Mouse (Mus musculus): ENCODE measurements around the gene Tmem40.

Gene Tmem40

DNA sequence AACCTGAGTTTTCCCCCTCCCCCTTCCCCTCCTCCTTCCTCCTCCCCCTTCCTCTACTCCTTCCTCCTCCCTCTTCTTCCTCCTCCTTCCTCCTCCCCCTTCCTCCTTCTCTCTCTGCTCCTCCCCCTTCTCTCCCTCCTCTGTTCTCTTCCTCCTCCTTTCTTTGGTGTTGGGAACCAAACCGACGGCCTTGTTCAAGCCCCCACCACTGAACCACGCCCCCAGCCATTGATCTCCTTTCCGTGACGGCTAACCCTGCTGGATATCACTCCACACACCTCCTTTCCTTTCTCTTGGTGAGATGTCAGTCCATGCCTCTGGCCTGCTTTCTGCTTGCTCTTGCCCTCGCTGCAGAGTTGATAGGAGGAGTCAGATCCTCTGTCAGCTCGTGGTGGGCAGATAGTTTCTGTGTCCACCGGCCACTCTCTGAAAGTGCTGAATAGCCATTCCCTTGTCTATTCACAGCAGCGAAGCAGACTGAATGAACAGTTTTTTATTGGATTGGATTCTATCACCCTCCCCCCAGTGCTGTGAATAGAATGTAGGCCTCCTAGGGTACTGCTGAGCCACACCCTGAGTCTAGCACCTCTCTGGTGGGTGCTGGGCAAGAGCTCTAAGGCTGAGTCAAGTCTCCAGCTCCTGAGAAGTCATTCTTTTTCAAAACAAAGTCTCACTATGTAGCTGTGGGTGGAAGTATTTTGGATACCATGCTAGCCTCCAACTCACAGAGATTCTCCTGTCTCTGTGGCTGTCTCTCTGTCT, at the start of gene Tmem40:
Gene Tmem40, minus strand, starts transcription at position 416 of the 762 bp plus-strand sequence.
- DNase-seq = peak; percentile 63

DNA sequence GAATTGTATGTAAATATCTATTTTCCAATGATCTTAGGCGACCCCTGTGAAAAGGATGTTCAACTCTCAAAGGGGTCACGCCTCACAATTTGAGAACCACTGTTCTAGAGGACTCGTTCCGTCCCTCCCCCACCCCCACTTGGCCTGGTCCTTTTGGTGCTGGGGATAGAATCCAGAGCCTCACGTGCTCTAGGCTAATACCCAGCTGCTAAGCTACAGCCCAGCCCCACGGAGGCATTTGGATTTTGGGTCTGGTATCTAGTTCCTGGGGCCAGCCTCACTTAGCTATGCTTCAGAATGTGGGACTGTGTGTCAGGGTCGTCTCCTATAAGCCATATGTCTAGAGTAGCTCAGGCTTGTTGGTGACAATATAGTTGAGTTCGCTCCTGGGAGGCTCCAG, 49.4 kb upstream of the Tmem40 start:
- DNase-seq = no peak

DNA sequence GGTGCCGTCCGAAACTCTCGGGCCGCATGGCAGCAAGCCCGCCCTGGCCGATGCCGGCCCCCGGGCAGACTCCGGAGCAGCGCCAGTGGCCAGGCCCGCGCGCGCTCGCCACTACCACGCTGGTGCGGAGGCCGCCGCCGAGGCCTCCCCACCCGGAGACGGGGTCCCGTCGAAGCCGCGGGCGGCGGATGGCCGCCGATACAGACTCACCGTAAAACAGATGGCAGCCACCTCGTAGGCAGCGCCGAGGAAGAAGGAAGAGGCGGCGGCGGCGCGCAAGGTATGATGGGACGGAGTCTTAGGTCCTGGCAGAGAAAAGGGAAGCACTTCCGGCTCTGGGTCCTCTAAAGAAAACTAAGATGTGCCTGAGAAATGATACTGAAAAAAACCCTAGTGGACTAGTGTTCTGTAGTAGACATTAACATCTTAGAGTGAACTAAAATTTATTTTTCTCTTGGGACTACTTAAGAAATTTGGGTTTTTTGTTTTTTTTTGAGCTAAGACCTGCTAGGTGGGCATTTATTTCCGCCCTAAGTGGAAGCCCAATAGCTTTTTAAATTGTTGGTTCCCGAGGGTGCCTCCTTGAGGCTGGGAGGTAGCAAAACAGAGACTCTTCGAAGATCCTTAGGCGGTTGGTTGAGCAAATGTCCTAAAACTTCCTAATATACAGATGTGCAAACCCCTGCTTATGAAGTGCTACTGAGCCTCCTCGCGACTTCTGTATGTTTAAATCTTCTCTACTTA, 46.5 kb upstream of the Tmem40 start, which contains the start of gene Rpl32:
Gene Rpl32, minus strand, starts transcription at position 260 of the 744 bp plus-strand sequence.
- peak; percentile 88 for DNase-seq

DNA sequence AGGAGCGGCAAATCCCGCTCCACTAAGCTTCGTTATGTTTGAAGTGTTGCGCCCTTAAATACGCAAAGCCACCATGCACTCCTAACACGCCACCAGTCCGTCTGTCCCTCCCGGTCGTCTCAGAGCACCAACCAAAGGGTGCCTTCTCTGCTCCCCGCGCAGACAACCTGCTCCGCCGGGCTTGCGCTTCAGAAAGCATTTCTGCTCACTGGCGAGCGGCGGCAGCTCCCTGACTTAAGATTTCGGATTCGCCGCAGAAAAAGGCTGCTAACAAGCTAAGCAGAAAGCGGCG, 45.9 kb upstream of the Tmem40 start:
- no peak for DNase-seq

DNA sequence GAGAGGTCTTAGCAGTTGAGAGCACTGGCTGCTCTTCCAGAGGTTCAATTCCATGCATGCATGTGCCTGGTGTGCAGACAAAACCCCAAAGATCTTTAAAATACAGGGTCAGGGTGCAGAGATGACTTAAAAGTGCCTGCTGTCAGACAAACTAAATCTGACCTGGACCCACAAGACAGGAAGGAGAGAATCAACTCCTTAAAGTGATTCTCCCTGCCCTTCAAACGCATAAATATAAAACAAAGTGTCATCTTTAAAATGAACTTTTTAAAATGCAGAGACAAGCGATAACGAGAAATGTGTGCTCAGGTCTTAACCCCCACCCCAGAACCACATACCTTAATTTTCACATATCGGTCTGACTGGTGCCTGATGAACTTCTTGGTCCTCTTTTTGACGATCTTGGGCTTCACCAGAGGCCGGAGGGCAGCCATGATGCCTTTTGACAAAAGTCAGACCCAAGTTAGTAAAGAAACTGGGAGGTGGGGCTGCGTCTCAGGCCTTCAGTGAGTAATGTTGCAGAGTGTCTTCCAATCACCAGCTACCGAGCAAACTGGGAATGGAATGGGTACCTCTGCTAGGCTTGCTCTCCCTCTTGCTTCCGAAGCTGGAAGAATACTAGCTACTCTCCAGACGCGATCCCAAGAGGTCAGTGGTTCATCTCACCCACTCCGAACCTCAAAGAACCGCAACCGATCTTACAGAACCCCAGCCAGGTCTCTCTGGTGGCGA, 45.4 kb upstream of the Tmem40 start:
- DNase-seq = no peak

DNA sequence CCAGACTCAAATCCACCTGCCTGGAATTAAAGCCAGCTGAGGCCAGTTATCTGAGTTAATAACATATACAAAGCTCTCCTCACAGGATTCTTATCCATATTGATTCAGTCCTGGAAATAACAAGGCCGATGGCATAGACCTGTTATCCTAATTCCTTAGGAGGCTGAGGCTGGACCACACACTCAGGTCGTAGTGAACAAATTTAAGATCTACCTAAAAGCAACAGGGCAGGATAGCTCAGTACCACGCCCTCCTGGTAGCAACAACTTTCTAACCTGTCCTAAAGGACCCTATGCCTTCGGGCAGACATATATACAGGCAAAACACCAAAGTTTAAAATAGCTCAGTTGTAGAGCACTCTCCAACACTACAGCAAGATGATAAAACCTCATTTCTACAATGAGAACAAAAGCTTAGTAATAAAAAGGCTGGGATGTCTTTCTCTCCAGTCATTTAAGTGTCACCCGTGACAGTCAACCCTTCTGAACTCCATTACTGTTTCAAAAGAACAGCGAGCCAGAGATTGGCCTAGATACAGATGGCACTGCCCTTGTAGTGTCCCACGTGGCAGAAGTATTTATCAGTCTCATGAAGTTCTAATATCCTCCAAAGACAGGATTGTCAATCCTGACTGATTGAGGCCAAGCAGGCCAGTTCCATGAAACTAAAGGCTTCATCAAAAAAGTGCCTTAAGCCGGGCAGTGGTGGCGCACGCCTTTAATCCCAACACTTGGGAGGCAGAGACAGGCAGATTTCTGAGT, 42.4 kb upstream of the Tmem40 start:
- no peak for DNase-seq

DNA sequence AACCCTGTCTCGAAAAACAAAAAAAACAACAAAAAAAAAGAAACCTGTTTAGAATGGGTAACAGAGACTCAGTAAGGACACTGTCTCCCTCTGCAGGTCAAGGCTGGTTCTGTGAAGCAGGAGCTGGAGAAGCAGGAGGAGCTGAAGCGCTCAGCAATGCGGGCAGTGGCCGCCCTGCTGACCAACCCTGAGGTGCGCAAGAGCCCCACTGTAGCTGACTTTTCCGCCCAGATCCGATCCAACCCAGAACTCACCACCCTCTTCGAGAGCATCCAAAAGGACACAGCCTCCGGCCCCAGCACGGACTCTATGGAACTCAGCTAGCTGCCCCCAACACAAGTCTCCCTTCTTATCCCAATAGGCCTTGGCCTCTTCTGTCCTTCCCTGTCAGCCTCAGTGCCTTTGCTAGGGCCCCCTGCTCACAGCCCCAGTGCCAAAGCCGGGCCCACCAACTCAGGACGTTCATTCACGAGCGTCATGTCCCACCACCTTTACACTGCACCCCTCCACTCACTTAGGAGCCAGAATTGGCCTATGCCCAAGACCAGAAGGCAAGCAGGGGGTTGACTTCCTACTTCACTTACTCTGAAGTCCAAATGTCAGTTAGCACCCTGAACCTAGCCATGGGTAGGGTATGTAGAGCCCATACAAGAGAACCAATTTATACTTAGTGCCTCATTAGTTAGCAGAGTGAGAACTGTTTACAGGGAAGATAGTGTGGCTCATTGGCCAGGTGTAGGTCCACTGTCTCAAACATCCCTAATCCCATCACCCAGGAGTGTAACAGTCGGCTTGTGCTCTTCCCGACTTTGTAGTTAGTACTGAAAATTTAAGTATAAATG, 41.6 kb upstream of the Tmem40 start:
- DNase-seq = peak; percentile 62

DNA sequence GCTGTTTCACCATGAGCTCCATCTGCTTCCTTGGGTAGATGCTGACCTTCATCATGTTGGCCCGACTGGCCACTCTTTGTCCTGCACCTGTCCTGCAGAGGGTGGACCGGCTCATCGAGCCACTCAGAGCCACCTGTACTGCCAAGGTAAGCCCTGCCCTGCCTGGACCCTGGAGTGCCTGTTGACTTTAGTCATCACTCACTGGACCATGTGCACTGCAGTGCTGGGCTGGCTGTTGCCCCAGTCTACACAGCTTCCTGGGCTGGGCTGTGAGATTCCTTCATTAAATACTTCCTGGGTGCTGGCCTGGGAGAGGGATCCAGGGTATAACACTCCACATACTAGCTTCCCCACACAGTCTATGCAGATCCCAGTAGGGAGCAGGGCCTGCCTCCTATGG, 39.6 kb upstream of the Tmem40 start:
- DNase-seq = no peak

DNA sequence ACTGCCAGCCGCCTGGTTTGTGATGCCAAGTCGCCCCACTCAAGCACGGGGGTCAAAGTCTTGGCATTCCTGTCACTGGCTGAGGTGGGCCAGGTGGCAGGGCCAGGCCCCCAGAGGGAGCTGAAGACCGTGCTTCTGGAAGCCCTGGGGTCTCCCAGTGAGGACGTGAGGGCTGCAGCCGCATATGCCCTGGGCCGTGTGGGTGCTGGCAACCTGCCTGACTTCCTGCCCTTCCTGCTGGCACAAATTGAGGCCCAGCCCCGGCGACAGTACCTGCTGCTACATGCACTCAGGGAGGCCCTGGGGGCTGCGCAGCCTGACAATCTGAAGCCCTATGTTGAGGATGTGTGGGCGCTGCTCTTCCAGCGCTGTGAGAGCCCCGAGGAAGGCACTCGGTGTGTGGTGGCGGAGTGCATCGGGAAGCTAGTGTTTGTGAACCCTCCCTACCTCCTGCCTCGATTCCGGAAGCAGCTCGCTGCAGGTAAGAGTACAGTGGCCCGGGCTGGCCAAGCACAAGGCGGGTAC, 30.5 kb upstream of the Tmem40 start:
- DNase-seq = peak; percentile 34

DNA sequence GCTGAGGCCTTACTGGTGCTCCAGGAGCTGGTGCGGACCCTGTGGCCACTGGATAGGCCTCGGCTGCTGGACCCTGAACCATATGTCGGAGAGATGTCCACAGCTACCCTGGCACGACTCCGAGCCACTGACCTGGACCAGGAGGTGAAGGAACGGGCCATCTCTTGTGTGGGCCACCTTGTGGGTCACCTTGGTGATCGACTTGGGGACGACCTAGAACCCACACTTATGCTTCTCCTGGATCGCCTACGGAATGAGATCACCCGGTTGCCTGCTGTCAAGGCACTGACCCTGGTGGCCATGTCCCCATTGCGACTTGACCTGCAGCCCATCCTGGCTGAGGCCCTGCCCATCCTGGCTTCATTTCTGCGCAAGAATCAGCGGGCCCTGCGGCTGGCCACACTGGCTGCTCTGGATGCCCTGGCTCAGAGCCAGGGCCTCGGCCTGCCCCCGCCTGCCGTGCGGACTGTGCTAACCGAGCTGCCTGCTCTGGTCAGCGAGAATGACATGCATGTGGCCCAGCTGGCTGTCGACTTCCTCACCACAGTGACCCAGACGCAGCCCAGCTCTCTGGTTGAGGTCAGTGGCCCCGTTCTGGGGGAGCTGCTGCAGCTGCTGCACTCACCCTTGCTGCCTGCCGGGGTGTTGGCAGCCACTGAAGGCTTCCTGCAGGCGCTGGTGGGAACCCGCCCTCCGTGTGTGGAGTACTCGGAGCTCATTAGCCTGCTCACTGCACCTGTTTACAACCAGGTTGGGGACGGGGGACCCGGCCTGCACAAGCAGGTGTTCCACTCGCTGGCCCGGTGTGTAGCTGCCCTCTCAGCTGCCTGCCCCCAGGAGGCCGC, 29.9 kb upstream of the Tmem40 start:
- peak; percentile 26 for DNase-seq

DNA sequence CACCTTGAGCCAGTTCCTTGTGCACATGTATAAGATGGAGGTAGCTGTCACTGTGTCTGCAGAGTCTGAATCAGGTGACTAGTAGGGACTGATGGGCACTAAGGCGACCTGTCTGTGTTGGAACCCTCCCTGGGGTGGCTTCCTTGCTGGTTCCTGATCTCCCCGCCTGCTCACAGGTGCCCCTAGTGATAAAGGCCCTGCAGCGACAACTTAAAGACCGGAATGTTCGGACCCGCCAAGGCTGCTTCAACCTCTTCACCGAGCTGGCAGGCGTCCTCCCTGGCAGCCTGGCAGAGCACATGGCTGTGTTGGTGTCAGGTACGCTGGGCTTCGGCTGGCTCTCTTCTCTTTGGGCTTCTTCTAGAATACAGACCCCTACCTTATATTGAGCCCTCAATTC, 28.8 kb upstream of the Tmem40 start:
- no peak for DNase-seq

DNA sequence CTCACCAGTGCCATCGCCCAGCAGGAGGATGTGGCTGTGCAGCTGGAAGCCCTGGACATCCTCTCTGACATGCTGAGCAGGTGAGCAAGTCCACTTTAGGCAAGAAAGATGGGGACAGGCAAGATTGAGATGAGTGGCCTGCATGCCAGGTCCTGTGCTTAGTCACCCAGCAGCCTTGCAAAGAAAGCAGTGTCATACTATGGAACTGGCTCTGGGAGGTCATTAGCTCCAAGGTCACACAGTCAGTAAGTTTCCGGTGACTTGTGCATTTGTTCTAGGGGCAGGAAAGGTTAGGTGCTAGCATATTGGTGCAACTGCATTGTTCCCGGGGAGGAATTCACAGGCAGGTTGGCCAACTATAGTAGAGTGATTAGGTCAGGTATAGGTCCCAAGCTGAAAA, 20.6 kb upstream of the Tmem40 start:
- no peak for DNase-seq

DNA sequence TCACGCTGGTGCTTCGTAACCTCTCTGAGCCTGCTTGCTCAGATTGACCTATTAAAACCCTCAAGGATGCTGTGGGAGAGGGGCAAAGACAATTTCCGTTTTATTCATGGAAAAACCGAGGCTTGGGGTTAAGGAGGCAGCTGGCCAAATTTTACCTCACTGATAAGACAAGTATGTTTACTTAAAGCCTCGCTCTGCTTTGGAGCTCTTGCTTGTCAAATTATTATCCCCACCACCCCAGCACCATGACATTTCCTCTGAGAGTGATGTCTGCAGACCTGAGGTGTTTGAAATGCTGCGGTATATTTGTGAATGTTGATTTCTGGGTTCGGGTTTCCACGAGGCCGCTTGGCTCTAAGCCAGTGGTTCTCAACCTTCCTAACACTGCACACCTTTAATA, 14.2 kb upstream of the Tmem40 start:
- no peak for DNase-seq

DNA sequence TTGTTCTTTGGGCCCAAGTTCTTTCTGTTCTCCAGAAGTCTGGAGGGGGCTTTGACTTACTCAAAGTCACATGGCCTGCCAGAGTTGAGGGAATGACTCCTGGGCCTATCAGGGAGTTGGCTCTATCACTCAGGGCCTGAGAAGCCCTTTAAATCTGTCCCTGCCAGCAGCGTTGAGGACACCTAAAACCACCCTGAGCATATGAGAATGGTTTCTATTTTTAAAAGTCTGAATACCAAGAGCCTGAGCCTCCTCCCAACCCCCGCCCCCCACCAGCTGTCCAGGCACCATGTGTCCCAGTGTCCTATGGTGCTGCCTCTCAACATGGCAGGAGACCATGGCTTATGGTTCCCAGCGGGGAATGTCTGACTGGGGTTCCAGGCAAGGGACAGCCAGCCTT, 13.6 kb upstream of the Tmem40 start:
- no peak for DNase-seq

DNA sequence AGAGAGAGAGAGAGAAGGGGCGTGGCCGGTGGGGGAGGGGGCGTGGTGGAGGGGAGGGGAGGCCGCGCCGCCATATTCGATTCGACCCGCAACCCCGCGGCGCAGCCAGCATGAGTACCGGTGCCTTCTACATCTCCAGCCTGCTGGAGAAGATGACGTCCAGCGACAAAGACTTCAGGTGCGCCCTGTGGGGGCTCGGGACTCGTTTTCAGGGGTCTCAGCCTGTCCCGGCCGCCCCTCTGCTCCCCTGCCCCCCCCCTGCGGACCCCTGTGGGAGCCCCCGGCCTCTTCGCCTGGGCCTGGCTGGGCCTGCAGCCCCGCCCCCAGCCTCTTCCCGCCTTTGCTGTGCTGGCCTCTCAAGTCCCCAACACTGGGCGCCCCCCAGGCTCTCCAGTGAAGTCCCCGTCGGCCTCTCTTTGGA, 12.3 kb upstream of the Tmem40 start, which contains the start of gene Cand2:
Gene Cand2, plus strand, starts transcription at position 38 of the 421 bp plus-strand sequence.
- DNase-seq = peak; percentile 77

DNA sequence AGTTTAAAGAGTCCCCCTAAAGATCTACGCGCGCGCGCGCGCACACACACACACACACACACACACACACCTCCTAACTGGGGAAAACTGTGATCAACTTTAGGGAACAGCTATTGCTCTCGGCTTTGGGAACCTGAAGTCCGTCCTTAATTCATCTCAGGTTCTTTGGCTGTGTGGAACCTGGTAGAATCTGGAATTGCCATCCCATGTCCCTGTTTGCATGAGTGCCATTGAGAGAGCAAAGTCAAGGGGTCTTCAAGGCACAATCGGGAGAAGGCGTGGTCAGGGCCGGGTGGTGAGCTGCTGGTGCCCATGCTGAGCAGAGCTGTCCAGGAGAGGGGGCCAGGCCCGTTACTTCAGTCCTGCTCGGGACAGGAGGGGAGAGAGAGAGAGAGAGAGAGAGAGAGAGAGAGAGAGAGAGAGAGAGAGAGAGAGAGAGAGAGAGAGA, 11.8 kb upstream of the Tmem40 start:
- DNase-seq = peak; percentile 44

DNA sequence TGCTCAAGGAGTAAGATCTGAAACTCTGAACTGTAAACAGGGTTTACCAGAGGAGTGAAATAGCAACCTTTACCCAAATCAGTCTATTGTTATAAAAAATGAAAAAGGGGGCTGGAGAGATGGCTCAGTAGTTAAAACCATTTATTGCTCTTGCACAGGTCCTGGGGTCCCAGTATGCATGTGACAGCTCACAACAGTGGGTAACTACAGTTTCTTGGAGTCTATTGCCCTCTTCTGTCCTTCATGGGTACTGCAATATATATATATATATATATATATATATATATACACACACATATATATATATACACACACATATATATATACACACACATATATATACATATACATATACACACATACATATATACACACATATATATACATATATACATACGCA, 10.4 kb upstream of the Tmem40 start:
- no peak for DNase-seq

DNA sequence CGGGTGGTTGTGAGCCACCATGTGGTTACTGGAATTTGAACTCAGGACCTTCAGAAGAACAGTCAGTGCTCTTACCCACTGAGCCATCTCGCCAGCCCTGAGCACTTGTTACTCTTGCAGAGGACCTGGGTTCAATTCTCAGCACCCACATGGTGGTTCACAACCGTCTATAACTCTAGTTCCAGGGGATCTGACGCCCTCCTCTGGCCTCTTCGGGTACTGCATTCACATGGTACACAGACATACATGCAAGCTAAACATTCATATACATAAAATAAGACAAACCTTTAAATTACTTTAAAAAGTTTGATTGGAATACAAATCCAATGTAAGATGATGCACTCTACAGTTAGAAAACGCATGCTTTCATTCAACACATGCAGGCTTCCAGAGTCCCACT, 10.0 kb upstream of the Tmem40 start:
- peak; percentile 18 for DNase-seq

DNA sequence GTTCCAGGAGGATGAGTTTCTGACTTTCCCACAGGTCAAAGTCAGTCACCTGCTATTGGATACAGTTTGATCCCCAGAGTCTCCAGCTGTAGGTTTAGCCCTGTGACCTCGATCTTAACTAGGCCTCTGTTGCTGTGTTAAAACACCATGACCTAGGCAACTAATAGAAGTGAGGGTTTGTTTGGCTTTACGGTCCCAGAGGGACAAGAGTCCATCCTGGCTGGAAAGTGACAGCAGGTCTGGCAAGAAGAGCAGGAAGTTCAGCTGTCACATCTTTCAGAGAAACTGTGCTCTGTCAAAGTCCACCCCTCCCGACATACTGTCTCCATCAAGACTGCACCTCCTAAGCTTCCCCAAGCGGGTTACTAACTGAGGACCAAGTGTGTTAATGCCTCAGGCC, 8.6 kb upstream of the Tmem40 start:
- DNase-seq = no peak

DNA sequence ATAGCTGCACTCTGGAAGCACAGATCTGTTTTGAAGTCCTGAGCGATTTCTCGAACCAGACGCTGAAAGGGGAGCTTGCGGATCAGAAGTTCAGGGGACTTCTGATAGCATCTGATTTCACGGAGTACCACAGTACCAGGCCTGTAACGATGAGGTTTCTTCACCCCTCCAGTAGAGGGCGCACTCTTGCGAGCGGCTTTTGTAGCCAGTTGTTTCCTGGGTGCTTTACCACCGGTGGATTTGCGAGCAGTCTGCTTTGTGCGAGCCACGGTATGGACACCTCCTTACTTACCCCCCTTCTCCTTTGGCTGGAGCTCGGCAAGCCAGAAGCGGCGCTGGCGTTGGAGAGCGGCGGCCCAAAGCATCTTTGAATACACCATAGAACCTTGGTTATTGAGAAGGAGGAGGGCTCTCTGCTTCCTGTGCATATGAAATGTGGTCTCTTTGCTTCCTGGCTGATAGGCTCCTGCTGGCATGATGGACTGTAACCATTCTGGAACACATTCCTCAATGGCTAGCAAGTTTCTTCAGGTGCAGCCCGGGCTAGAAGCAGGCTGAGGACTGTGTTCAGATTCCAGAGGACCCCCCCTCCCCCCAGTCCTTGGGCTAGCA, 8.0 kb upstream of the Tmem40 start:
- no peak for DNase-seq
